8 mouse cellular contexts compared by ENCODE assay signal in genomic region chr10:43540442-43541152, GRCm38 (mm10). TPM values are rescaled to one million over a fixed set of nuclear protein-coding genes. Genes with fewer than 3 reads are reported as not detected.
DNase-seq lines count a peak whose midpoint lies in the region; ATAC-seq and TF ChIP-seq lines count a peak whose summit lies in the region.

1700021F05Rik (minus strand) TSS chr10:43540994.

- peak within 1 kb of the TSS; percentile 94 for H3K4me3 ChIP-seq in C2C12 (ENCODE audit: insufficient read depth, poor library complexity, severe bottlenecking)
- H3K4me3 ChIP-seq in erythroblast, embryonic 14.5 days (replicated peaks): peak within 1 kb of the TSS; percentile 98
- H3K4me3 ChIP-seq in heart, embryonic 13.5 days: peak within 1 kb of the TSS; percentile 86
- H3K4me3 ChIP-seq in liver, embryonic 12.5 days: peak within 1 kb of the TSS; percentile 95
- peak within 1 kb of the TSS; percentile 98 for H3K4me3 ChIP-seq in stomach, embryonic 15.5 days (replicated peaks)

- WGBS in heart, embryonic 13.5 days: under 1% methylated on average over 56 of the region's 56 CpGs
- WGBS in liver, embryonic 12.5 days (ENCODE audit: insufficient replicate concordance): under 1% methylated on average over 55 of the region's 56 CpGs
- WGBS in stomach, embryonic 15.5 days: under 1% methylated on average over 35 of the region's 56 CpGs

- H3ac ChIP-seq in C2C12 (ENCODE audit: control insufficient read depth, insufficient read length, low read depth): peak within 1 kb of the TSS; percentile 92

- H3K4me1 ChIP-seq in erythroblast, embryonic 14.5 days (ENCODE audit: control insufficient read depth): peaks cover 27% of the 10 kb centered on the region
- H3K4me1 ChIP-seq in heart, embryonic 13.5 days: peaks cover 26% of the 10 kb centered on the region
- H3K4me1 ChIP-seq in liver, embryonic 12.5 days: peaks cover 26% of the 10 kb centered on the region
- peaks cover 11% of the 10 kb centered on the region; the same call in 1 of the 2 replicates for H3K4me1 ChIP-seq in stomach, embryonic 15.5 days

- ATAC-seq in heart, embryonic 13.5 days (ENCODE audit: extremely low read depth, insufficient number of reproducible peaks, low FRiP score, low TSS enrichment): peak; percentile 98
- peak; percentile 100 for ATAC-seq in liver, embryonic 12.5 days
- peak; percentile 99 for ATAC-seq in stomach, embryonic 15.5 days (ENCODE audit: insufficient read depth, low FRiP score, low read depth)

- TF ChIP-seq POLR2A in brain, embryonic 14.5 days (IDR thresholded peaks at IDR 0.05; ENCODE audit: borderline replicate concordance, extremely low read depth, insufficient read depth, insufficient read length, poor library complexity, severe bottlenecking): peak; percentile 94

- H3K9ac ChIP-seq in heart, embryonic 13.5 days: peak within 1 kb of the TSS; percentile 96
- peak within 1 kb of the TSS; percentile 95 for H3K9ac ChIP-seq in liver, embryonic 12.5 days
- peak within 1 kb of the TSS; percentile 94 for H3K9ac ChIP-seq in stomach, embryonic 15.5 days

- TF ChIP-seq CTCF in C2C12 (IDR thresholded peaks at IDR 0.05; ENCODE audit: control insufficient read depth, insufficient read depth, insufficient read length): peak; percentile 96
- TF ChIP-seq CTCF in brain, embryonic 14.5 days (IDR thresholded peaks at IDR 0.05; ENCODE audit: borderline replicate concordance, extremely low read depth, insufficient read depth, insufficient read length): peak; percentile 92

- no peaks in the 10 kb centered on the region for H3K9me3 ChIP-seq in erythroblast, embryonic 14.5 days (ENCODE audit: control insufficient read depth, low read length)
- no peaks in the 10 kb centered on the region for H3K9me3 ChIP-seq in heart, embryonic 13.5 days
- H3K9me3 ChIP-seq in liver, embryonic 12.5 days (replicated peaks): no peaks in the 10 kb centered on the region
- no peaks in the 10 kb centered on the region for H3K9me3 ChIP-seq in stomach, embryonic 15.5 days

- H3K27ac ChIP-seq in heart, embryonic 13.5 days (replicated peaks): peak within 1 kb of the TSS; percentile 90
- H3K27ac ChIP-seq in liver, embryonic 12.5 days: peak within 1 kb of the TSS; percentile 79
- H3K27ac ChIP-seq in stomach, embryonic 15.5 days: peak within 1 kb of the TSS; percentile 77

- H3K4me2 ChIP-seq in heart, embryonic 13.5 days: peak within 1 kb of the TSS; percentile 81
- H3K4me2 ChIP-seq in liver, embryonic 12.5 days: peak within 1 kb of the TSS; percentile 86
- peak within 1 kb of the TSS; percentile 64 for H3K4me2 ChIP-seq in stomach, embryonic 15.5 days

- H3K36me3 ChIP-seq in C2C12 (ENCODE audit: control insufficient read depth, insufficient read depth): peaks cover 12% of the 10 kb centered on the region
- peaks cover 14% of the 10 kb centered on the region for H3K36me3 ChIP-seq in erythroblast, embryonic 14.5 days (ENCODE audit: control insufficient read depth)
- peaks cover 10% of the 10 kb centered on the region for H3K36me3 ChIP-seq in heart, embryonic 13.5 days
- H3K36me3 ChIP-seq in liver, embryonic 12.5 days: peaks cover 10% of the 10 kb centered on the region
- H3K36me3 ChIP-seq in stomach, embryonic 15.5 days: no peaks in the 10 kb centered on the region

- H3K27me3 ChIP-seq in C2C12 (ENCODE audit: control insufficient read depth, insufficient read depth, insufficient read length): no peaks in the 10 kb centered on the region
- no peaks in the 10 kb centered on the region for H3K27me3 ChIP-seq in erythroblast, embryonic 14.5 days (ENCODE audit: control insufficient read depth)
- H3K27me3 ChIP-seq in heart, embryonic 13.5 days (replicated peaks): no peaks in the 10 kb centered on the region
- no peaks in the 10 kb centered on the region for H3K27me3 ChIP-seq in liver, embryonic 12.5 days (replicated peaks)
- H3K27me3 ChIP-seq in stomach, embryonic 15.5 days (replicated peaks): no peaks in the 10 kb centered on the region

- peaks cover 36% of the 10 kb centered on the region for H3K79me2 ChIP-seq in C2C12 (ENCODE audit: control insufficient read depth, insufficient read depth)

- peaks cover 9% of the 10 kb centered on the region for H3K79me3 ChIP-seq in C2C12 (ENCODE audit: low read depth)

- DNase-seq in brain, embryonic 14.5 days (ENCODE audit: low read depth): peak; percentile 98
- DNase-seq in kidney, postnatal 10 days: peak; percentile 99
- DNase-seq in natural killer cell, adult 2 months (ENCODE audit: low spot score in 2 of 2): peak; percentile 91 to 95

TF ChIP-seq in C2C12, 6 proteins besides CTCF, POLR2A, EP300 and RAD21:
- TF ChIP-seq MYOD1 (IDR thresholded peaks at IDR 0.05; ENCODE audit: control insufficient read depth, insufficient read length, low read depth) (no peak), MAX (IDR thresholded peaks at IDR 0.05) (peak; percentile 78)

RNA-seq across cellular contexts. Expression of gene 1700021F05Rik, which starts in this region (rescaled TPM):
- polyA plus RNA-seq in C2C12 (2012; fragmentation: generic; extraction: Trizol): 28.2 TPM
- 17.9 and 26.4 TPM in 2 replicates for polyA plus RNA-seq in brain, embryonic 14.5 days (2012; rRNA removed)
- polyA plus RNA-seq in erythroblast, embryonic 14.5 days (2012): 1.3 and 2.0 TPM in 2 replicates
- polyA plus RNA-seq in heart, embryonic 13.5 days (2015; fragmentation: Nextera tagmentation; extraction: Ambion mirVana): 76.4 and 88.7 TPM in 2 replicates
- polyA plus RNA-seq in liver, embryonic 12.5 days (2016; fragmentation: Nextera tagmentation; extraction: Ambion mirVana): 46.4 and 50.8 TPM in 2 replicates
- polyA plus RNA-seq in stomach, embryonic 15.5 days (2015; fragmentation: Nextera tagmentation; extraction: Ambion mirVana): 64.6 and 66.9 TPM in 2 replicates

Comparison
In these comparisons a context has a peak if more than half of its experiments do, and no peak if none do; other contexts are left out.
1. Peak in every context shown above with its lines: DNase-seq, ATAC-seq, H3K4me3 ChIP-seq and H3K27ac ChIP-seq.